Mouse (Mus musculus) adrenal gland, adult 8-10 months (tissue): Measurements from ENCODE around the gene Yod1. TPM values are rescaled to one million over a fixed set of nuclear protein-coding genes. Genes with fewer than 3 reads are reported as not detected.

Experiments
- DNase-seq: peaks from one replicate; pipeline ENCODE4 v3.0.0; 2022
- total RNA-seq, 4 experiments: library from RNA; stranded (reverse); gene quantifications; 2 replicates each; pipeline ENCODE4 v1.2.4; 2022

The Yod1 gene
- 10 to 100 TPM in 2 of 4 experiments, 1 to 10 TPM in 2; 7.8 to 16.6 (median 11.6) TPM for total RNA-seq

DNA sequence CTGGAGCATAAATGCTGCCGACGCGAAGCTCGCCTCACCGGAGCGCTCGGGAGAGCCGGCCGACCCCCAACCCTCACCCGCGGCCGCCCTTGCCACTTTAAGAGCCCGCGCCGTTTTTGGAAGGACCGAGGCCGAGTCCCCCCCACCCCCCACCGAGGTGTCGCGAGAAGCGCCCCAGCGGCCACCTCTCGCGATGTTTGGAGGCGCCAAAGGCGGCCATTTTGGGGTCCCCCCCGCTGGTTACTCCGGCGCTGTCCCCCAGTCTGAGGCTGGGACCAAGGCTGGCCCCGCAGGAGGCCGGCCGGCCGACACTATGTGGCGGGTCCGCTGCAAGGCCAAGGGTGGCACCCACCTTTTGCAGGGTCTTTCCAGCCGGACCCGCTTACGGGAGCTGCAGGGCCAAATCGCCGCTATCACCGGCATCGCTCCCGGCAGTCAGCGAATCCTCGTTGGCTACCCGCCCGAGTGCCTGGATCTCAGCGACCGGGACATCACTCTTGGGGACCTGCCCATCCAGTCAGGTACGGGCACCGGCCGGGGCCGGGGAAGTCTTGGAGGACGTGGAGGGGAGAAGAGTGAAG is at the start of gene Yod1:
Gene Yod1 (plus strand): TSS at position 37 of the 581 bp plus-strand sequence.
- peak; percentile 76 for DNase-seq

DNA sequence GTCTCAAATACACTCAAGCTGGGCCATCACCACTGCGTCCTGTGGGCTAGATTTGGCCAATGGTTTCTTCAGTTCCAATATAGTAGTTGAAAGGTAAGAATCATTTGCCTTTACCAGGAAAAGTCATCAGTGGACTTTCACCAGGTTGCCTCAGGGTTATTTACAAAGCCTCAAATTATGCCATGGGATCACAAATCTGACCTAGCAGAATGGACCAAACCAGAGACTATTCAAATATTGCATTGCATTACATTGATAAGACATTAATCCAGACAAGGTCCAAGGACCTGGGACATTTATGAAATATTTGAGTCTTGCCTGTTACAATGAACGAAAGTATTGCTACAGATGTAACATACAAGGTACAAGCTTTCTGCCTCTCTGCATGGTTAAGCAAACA is 38.6 kb upstream of the Yod1 start:
- DNase-seq: no peak

DNA sequence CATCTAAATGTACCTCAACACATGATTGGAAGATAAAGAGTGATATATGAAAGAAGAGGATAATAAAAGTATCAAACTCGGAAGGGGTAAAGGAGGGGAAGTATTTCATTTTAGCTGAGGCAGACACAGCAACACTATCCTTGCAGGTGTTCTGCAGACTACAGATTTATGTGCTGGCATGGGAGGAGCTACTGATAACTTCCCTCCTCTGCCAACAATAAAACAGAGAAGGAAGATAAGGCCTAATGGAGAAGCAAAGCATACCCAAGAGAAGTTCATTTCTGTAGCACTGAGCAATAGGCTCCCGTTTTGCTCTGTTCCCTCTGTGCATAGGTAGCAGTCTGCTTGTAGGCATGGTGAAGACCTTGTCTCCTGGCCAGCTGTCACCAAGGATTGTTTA is 36.1 kb upstream of the Yod1 start:
- DNase-seq: no peak

DNA sequence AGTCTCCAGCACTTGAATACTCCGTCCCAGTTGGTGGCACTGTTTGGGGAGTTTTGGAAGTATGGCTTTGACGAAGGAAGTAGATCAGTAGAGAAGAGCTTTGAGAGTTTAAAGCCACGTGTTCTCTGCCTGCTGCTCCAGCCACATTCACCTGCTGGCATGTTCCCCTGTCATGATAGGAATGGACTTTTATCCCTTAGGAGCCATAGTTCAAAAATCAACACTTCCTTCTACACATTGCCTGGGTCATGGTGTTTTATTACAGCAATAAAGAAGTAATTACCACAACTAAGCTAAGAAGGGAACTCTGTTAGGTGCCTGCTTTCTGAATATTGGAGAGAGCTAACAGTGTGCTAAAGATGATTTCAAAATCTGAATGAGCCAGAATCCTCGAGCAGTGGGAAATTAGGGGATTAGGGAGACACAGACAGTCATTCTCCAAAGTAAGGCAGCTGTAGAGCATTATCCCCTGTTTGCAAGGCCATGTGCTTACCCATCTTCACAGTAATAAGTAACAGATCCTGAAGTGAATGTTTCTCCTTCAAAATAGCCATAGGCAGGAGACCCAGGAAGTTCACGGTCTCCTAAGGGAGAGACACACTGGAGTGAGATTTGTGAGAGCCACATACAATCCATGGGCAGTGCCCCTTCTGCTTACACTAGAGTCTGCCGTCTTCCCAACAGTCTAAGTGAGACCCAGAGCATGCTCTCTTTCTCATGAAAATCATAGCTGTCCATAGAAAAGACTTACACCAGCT is 35.3 kb upstream of the Yod1 start:
- no peak for DNase-seq

- DNase-seq: no peak
Measured at GRCm38 (mm10) chr1:130683905-130684304, 33.2 kb upstream of the Yod1 start.

- no peak for DNase-seq
Measured at GRCm38 (mm10) chr1:130698601-130699000, 18.5 kb upstream of the Yod1 start.

- DNase-seq: no peak
Measured at GRCm38 (mm10) chr1:130699937-130700633, 17.0 kb upstream of the Yod1 start.

- DNase-seq: no peak
Measured at GRCm38 (mm10) chr1:130701976-130702375, 15.2 kb upstream of the Yod1 start.

DNA sequence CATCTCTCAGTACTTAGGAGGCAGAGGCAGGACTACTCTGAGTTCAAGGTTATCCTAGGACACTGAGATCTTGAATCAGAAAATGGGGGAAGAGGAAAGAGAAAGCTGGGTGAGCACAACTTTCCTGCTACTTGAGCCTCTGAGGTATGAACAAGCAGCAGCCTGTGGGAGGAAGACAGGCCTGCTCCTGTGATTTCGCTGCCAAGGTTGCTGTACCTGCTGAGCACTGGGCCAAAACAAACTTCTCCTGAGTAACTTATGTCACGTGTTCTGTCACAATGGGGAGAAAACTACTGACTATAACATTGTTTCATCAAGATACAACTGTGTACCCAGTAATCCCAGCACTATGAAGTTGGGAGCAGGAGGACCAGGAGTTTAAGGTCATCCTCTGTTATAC is 13.5 kb upstream of the Yod1 start:
- no peak for DNase-seq

GRCm38 (mm10) chr1:130710283-130711080 is 6.6 kb upstream of the Yod1 start:
- no peak for DNase-seq

DNA sequence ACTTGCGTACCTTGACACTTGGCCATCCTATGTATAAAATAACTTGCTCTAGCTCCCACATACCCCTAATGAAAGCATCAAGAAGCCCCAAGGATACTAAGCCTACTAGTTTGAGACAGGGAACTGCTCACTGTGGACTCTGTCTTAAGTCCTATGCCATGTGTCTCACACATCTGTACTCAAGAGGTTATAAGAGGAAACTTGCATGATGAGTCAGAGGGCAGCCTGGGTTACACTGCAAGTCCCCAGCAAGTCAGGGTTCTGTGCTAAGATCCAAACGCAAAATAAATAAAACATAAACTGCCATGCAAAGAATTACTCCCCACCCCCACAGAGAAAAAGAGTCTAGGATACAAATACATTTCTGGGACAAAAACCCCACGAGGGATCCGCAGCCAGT is 3.1 kb upstream of the Yod1 start:
- DNase-seq: no peak

DNA sequence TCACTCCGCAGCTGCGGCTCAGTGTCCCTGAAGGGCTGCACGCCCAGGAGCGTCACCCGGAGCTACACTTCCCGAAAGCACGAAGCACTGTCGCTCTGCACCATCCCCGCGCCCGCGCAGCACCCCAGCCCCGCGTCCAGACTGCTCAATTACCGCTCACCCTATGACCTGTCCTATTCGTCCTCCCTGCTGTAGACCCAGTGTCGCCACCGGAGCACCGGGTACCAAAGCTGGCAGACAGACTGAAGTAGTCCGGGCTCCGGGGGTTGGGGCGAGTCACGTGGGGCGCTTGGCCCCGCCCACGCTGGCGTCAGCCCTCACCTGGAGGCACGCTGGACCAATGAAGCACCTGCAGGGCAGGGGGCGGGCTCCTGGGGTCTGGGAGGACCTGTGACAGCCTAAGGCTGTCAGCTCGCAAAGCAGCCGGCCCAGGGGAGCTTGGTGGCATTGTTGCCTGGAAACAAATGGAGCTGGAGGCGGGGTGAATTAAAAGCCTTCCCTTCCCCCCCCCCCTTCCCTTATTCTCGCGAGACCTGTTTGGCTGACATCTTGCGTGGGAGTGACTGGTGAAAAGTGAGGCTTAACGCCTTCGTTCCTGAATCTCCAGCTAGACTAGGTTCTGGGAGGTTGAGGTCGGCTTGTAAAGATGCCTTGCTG is 1.4 kb upstream of the Yod1 start, which contains the start of gene Gm29427:
Gene Gm29427 (minus strand): TSS at position 239 of the 657 bp plus-strand sequence.
- peak; percentile 93 for DNase-seq

GRCm38 (mm10) chr1:130716218-130716512 is 962 bp upstream of the Yod1 start:
- no peak for DNase-seq

DNA sequence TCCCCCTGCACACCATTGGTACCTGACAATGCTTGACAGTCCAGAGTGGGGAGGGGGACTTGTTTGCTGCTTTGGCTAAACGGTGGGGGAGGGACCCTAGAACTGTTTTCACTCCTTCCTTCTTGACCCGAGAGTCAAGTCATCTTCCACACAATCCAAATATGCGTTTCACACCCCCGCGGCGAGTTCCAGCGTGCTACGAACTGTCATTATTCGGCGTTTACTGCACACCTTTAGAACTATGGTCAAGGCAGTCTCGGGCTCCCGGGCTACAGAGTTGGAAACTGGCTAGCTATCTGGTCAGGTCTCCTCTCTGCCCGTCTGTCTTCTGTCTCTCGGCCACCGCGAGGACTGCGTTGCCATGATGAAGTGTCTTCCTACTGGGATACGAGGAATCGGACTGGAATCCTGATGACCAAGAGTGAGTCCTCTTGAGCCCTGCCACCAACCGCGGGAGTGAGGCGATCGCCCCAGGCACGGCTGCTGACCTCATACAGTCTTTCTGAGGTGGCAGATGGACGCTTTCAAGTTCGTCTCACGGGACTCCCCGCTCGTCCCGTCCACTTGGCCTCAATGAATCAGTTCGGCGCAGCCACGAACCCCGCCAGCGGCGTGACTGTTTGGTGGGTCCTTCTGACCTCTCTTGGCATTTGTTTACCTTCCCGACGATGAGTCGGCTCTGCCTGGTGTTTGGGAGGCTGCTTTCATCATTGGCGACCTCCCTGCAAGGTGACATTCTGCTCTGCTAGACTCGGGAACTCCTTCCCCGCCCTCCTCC is 425 bp upstream of the Yod1 start:
- peak; percentile 57 for DNase-seq

- no peak for DNase-seq
Measured at GRCm38 (mm10) chr1:130724206-130724605, 7.1 kb downstream of the Yod1 start.

DNA sequence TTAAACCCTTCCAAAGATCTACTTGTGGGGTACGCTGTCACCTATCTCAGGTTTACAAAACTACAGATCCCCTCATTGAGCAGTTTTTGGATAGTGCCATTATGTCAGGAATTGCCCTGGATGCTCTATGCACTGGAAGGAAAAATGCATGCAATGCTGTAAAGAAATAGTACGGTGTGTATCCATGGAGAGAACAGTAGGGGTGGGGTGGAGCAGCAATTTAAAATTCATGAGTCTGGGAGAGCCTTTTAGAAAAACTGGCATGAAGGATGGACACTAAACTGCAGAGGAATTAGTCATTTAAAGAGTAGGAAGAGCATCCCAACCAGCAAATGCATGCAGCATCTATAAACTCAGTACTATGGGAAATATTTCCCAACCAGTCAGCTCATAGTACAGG is 9.3 kb downstream of the Yod1 start:
- DNase-seq: no peak

- no peak for DNase-seq
Measured at GRCm38 (mm10) chr1:130728070-130728469, 10.9 kb downstream of the Yod1 start.

DNA sequence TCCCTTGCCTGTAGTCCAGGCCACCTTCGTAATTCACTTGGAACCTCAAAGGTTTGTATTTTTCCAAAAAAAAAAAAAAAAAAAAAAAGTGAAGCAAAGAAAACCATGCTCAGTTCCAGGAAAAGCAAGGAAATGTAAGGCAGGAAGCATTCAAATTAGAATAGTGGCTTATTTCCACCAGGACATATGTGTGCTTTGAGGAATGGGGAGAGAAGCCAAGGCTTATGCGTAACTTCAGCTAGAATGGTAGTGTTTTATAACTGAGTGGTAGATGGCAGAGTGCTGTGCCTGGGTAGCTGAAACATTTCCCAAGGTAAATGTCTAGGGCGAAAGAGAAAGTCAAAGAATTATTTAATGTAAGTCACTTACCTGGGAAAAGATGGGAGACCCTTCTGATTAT is 11.6 kb downstream of the Yod1 start:
- DNase-seq: no peak

DNA sequence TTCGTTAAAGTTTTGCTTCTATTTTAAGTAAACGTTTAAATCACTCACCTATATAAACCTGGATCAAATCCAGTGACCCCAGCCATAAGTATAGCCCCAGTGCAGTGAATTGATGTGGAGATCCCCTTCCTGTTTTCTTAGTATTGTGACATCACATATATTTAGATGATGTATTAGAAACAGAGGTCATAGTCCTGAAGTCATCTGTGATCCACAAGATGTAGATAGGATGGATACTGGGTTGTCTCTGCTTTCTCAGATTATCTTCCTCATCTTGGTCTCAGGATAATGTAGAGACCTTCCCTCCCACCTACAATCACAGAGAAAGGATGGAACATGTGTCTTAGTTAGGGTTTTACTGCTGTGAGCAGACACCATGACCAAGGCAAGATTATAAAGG is 12.0 kb downstream of the Yod1 start, which contains the start of gene Pfkfb2:
Gene Pfkfb2 (minus strand): TSS at position 101 of the 400 bp plus-strand sequence.
- no peak for DNase-seq

GRCm38 (mm10) chr1:130731741-130732337 is 14.7 kb downstream of the Yod1 start, which contains the start of gene AA986860:
Gene AA986860 (plus strand): TSS chr1:130731976.
- peak; percentile 41 for DNase-seq
